Mouse (Mus musculus): ENCODE data around the gene Atoh7. TPM values are rescaled to one million over a fixed set of nuclear protein-coding genes. Genes with fewer than 3 reads are reported as not detected.

The Atoh7 gene
- total RNA-seq (2012; rRNA removed) (not detected in 2 replicates), polyA plus RNA-seq (2012; ENCODE audit: insufficient read depth in 1 of 2, insufficient read length in 2 of 2, low read depth in 1 of 2, low replicate concordance in 2 of 2, missing spikeins in 1 of 2) (not detected)

DNA sequence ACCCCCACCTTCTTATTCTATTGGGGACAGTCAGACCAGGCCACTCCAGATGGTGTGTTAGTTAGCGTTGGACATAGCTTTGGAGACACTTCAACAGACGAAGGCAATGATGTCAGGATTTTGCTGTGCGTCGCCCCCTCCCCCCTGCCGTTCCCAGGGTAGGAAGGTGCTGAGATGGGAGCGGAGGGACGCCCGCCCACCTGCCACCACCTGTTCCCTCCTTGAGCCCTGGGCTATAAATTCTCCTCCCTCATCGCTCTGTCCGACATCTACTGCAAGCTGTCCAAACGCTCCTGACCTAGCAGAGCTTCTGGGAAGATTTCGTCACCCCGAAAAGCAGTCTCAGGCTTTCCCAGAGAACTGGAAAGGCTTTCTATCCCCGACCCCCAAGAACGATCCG, at the start of gene Atoh7:
TSS of gene Atoh7 (plus strand) at position 131 of the 400 bp plus-strand sequence.
- Histone ChIP-seq H3K9ac (ENCODE audit: control insufficient read depth, low read depth, low read length, poor library complexity, severe bottlenecking) (no peak within 1 kb of the TSS), H3K27me3 (ENCODE audit: control insufficient read depth in 1 of 2, insufficient read depth in 2 of 2, low read length in 2 of 2) (no peaks in the 10 kb centered on the region; a peak in 2 of 4 replicates), H3K4me1 (ENCODE audit: control insufficient read depth in 1 of 2, insufficient read depth in 2 of 2, low read length in 2 of 2) (no peaks in the 10 kb centered on the region), H3K27ac (ENCODE audit: control insufficient read depth, low read depth, low read length) (no peak within 1 kb of the TSS), H3K79me2 (ENCODE audit: control insufficient read depth, insufficient read depth, low read length, poor library complexity) (no peaks in the 10 kb centered on the region), H3K4me3 (ENCODE audit: control insufficient read depth in 1 of 2, insufficient read depth in 1 of 2, low read depth in 2 of 2, low read length in 2 of 2) (no peak within 1 kb of the TSS), H3K9me3 (replicated peaks; ENCODE audit: insufficient read depth, low read length) (no peaks in the 10 kb centered on the region), H3K36me3 (ENCODE audit: control insufficient read depth in 1 of 2, insufficient read depth in 2 of 2, low read length in 2 of 2) (no peaks in the 10 kb centered on the region)
- TF ChIP-seq TBP (IDR thresholded peaks at IDR 0.05; ENCODE audit: low read depth, low read length) (no peak), ZKSCAN1 (IDR thresholded peaks at IDR 0.05; ENCODE audit: low read depth, low read length) (no peak), MAFK (IDR thresholded peaks at IDR 0.05; ENCODE audit: borderline replicate concordance, low read depth, low read length) (no peak), ZC3H11A (IDR thresholded peaks at IDR 0.05; ENCODE audit: low read depth, low read length) (no peak), POLR2AphosphoS2 (IDR thresholded peaks at IDR 0.05; ENCODE audit: low read length) (no peak), TCF12 (IDR thresholded peaks at IDR 0.05; ENCODE audit: low read depth, low read length) (no peak), GATA1 (IDR thresholded peaks at IDR 0.05; ENCODE audit: low read depth, low read length) (no peak), NRF1 (IDR thresholded peaks at IDR 0.05; ENCODE audit: insufficient read depth, low read depth, low read length, poor library complexity, severe bottlenecking) (no peak)
- no peak for DNase-seq (ENCODE audit: low read depth, low spot score)

- no peak overlapping the region for H3K9ac ChIP-seq (ENCODE audit: control insufficient read depth, low read depth, low read length, poor library complexity, severe bottlenecking)
- H3K4me1 ChIP-seq (ENCODE audit: control insufficient read depth in 1 of 2, insufficient read depth in 2 of 2, low read length in 2 of 2) = no peaks in the 10 kb centered on the region
- DNase-seq (ENCODE audit: low read depth, low spot score) = no peak
- H3K4me3 ChIP-seq (ENCODE audit: control insufficient read depth in 1 of 2, insufficient read depth in 1 of 2, low read depth in 2 of 2, low read length in 2 of 2) = no peak overlapping the region
- TF ChIP-seq POLR2A (IDR thresholded peaks at IDR 0.05; ENCODE audit: control insufficient read depth in 1 of 2, insufficient read depth in 1 of 2, low read depth in 1 of 2, low read length in 2 of 2, poor library complexity in 1 of 2) (no peak), EP300 (IDR thresholded peaks at IDR 0.05; ENCODE audit: low read depth in 1 of 2, low read length in 2 of 2) (no peak), JUND (IDR thresholded peaks at IDR 0.05; ENCODE audit: low read depth, low read length) (no peak), ELF1 (IDR thresholded peaks at IDR 0.05; ENCODE audit: low read depth, low read length) (no peak), MYC (IDR thresholded peaks at IDR 0.05; ENCODE audit: low read depth, low read length) (no peak), KAT2A (conservative IDR thresholded peaks at IDR 0.05; ENCODE audit: low read depth, low read length) (no peak), ZC3H11A (IDR thresholded peaks at IDR 0.05; ENCODE audit: low read depth, low read length) (no peak), TBP (IDR thresholded peaks at IDR 0.05; ENCODE audit: low read depth, low read length) (no peak), CHD2 (IDR thresholded peaks at IDR 0.05; ENCODE audit: low read length) (no peak), TAL1 (IDR thresholded peaks at IDR 0.05; ENCODE audit: low read length) (no peak), E2F4 (IDR thresholded peaks at IDR 0.05; ENCODE audit: borderline replicate concordance, low read depth, low read length) (no peak), GABPA (IDR thresholded peaks at IDR 0.05; ENCODE audit: low read depth, low read length) (no peak), SMC3 (IDR thresholded peaks at IDR 0.05; ENCODE audit: low read depth, low read length) (no peak), POLR2AphosphoS5 (IDR thresholded peaks at IDR 0.05; ENCODE audit: borderline replicate concordance, low read depth, low read length) (no peak), ZNF384 (IDR thresholded peaks at IDR 0.05; ENCODE audit: low read depth, low read length) (no peak)
- H3K79me2 ChIP-seq (ENCODE audit: control insufficient read depth, insufficient read depth, low read length, poor library complexity) = no peaks in the 10 kb centered on the region
- no peaks in the 10 kb centered on the region for H3K36me3 ChIP-seq (ENCODE audit: control insufficient read depth in 1 of 2, insufficient read depth in 2 of 2, low read length in 2 of 2)
- no peaks in the 10 kb centered on the region for H3K9me3 ChIP-seq (replicated peaks; ENCODE audit: insufficient read depth, low read length)
- no peaks in the 10 kb centered on the region for H3K27me3 ChIP-seq (ENCODE audit: control insufficient read depth in 1 of 2, insufficient read depth in 2 of 2, low read length in 2 of 2)
- no peak overlapping the region for H3K27ac ChIP-seq (ENCODE audit: control insufficient read depth, low read depth, low read length)
Measured at GRCm38 (mm10) chr10:63051267-63051666, 48.2 kb upstream of the Atoh7 start.

Data from MEL (cell line).